Mouse (Mus musculus) erythroblast, embryonic 14.5 days (primary cell): ENCODE data around the gene Cpvl. TPM values are rescaled to one million over a fixed set of nuclear protein-coding genes. Genes with fewer than 3 reads are reported as not detected.

Source experiments
- H3K27me3 ChIP-seq: 2 replicates; pipeline ENCODE4 v1.6.1; 2012; ENCODE audit warnings: inconsistent platforms; ENCODE audit not compliant: control insufficient read depth
- H3K36me3 ChIP-seq: 2 replicates; pipeline ENCODE4 v1.6.1; 2012; ENCODE audit warnings: mild to moderate bottlenecking, inconsistent platforms; ENCODE audit not compliant: control insufficient read depth
- H3K4me1 ChIP-seq: 2 replicates; pipeline ENCODE4 v1.6.1; 2012; ENCODE audit warnings: inconsistent platforms; ENCODE audit not compliant: control insufficient read depth
- H3K4me3 ChIP-seq: replicated peaks from 2 replicates; pipeline ENCODE3; 2012; ENCODE audit warnings: moderate library complexity, mild to moderate bottlenecking, inconsistent platforms
- H3K9me3 ChIP-seq: 2 replicates; pipeline ENCODE4 v1.6.1; 2012; ENCODE audit warnings: low read length, inconsistent platforms, mixed read lengths; ENCODE audit not compliant: control insufficient read depth
- GATA1 ChIP-seq: IDR thresholded peaks from 2 replicates; pipeline ENCODE4 v1.6.1; 2012; ENCODE audit warnings: low read length, inconsistent platforms, mixed read lengths
- TAL1 ChIP-seq: IDR thresholded peaks from 3 replicates; pipeline ENCODE4 v1.6.1; 2012; ENCODE audit warnings: low read length, inconsistent platforms, mixed read lengths
- polyA plus RNA-seq: library from polyadenylated mRNA; stranded (reverse); fragments of >175 nt; gene quantifications from 2 replicates; pipeline ENCODE4 v1.2.3, GENCODE M21; 2012

The Cpvl gene
- polyA plus RNA-seq, 1 experiment, result not detected

- TF ChIP-seq GATA1 (no peak), TAL1 (no peak)
- H3K36me3 ChIP-seq, result no peaks in the 10 kb centered on the region
- peaks cover 2% of the 10 kb centered on the region; the same call in 1 of the 2 replicates for H3K4me1 ChIP-seq
- H3K27me3 ChIP-seq, result no peaks in the 10 kb centered on the region
- H3K9me3 ChIP-seq, result no peaks in the 10 kb centered on the region
- H3K4me3 ChIP-seq, result no peak overlapping the region
Measured at GRCm38 (mm10) chr6:53959826-53960225, 18.6 kb downstream of the Cpvl start.

GRCm38 (mm10) chr6:53958321-53958720, 20.1 kb downstream of the Cpvl start:
- TF ChIP-seq GATA1, result no peak
- TF ChIP-seq TAL1, result no peak
- peaks cover 2% of the 10 kb centered on the region; the same call in 1 of the 2 replicates for H3K4me1 ChIP-seq
- no peaks in the 10 kb centered on the region for H3K9me3 ChIP-seq
- H3K27me3 ChIP-seq, result no peaks in the 10 kb centered on the region
- no peaks in the 10 kb centered on the region for H3K36me3 ChIP-seq
- no peak overlapping the region for H3K4me3 ChIP-seq

- Histone ChIP-seq H3K36me3 (no peaks in the 10 kb centered on the region), H3K4me3 (no peak overlapping the region), H3K9me3 (no peaks in the 10 kb centered on the region), H3K27me3 (no peaks in the 10 kb centered on the region), H3K4me1 (no peaks in the 10 kb centered on the region)
- TF ChIP-seq GATA1 (no peak), TAL1 (no peak)
Measured at GRCm38 (mm10) chr6:53956513-53956912, 22.0 kb downstream of the Cpvl start.

- H3K4me1 ChIP-seq, result no peaks in the 10 kb centered on the region
- H3K27me3 ChIP-seq, result no peaks in the 10 kb centered on the region
- no peak for TF ChIP-seq GATA1
- TF ChIP-seq TAL1, result no peak
- H3K4me3 ChIP-seq, result no peak overlapping the region
- H3K36me3 ChIP-seq, result no peaks in the 10 kb centered on the region
- no peaks in the 10 kb centered on the region for H3K9me3 ChIP-seq
Measured at GRCm38 (mm10) chr6:53955846-53956245, 22.6 kb downstream of the Cpvl start.

GRCm38 (mm10) chr6:53955271-53955670, 23.2 kb downstream of the Cpvl start:
- Histone ChIP-seq H3K27me3 (no peaks in the 10 kb centered on the region), H3K9me3 (no peaks in the 10 kb centered on the region), H3K4me3 (no peak overlapping the region), H3K36me3 (no peaks in the 10 kb centered on the region), H3K4me1 (no peaks in the 10 kb centered on the region)
- TF ChIP-seq TAL1, result no peak
- TF ChIP-seq GATA1, result no peak

GRCm38 (mm10) chr6:53954106-53954505, 24.4 kb downstream of the Cpvl start:
- no peaks in the 10 kb centered on the region for H3K4me1 ChIP-seq
- H3K9me3 ChIP-seq, result no peaks in the 10 kb centered on the region
- no peaks in the 10 kb centered on the region for H3K36me3 ChIP-seq
- no peak for TF ChIP-seq GATA1
- TF ChIP-seq TAL1, result no peak
- no peak overlapping the region for H3K4me3 ChIP-seq
- no peaks in the 10 kb centered on the region for H3K27me3 ChIP-seq

GRCm38 (mm10) chr6:53953348-53953747, 25.1 kb downstream of the Cpvl start:
- Histone ChIP-seq H3K27me3 (no peaks in the 10 kb centered on the region), H3K4me1 (no peaks in the 10 kb centered on the region), H3K4me3 (no peak overlapping the region), H3K9me3 (no peaks in the 10 kb centered on the region), H3K36me3 (no peaks in the 10 kb centered on the region)
- TF ChIP-seq GATA1 (no peak), TAL1 (no peak)

- Histone ChIP-seq H3K36me3 (no peaks in the 10 kb centered on the region), H3K27me3 (no peaks in the 10 kb centered on the region), H3K4me1 (no peaks in the 10 kb centered on the region), H3K9me3 (no peaks in the 10 kb centered on the region), H3K4me3 (no peak overlapping the region)
- TF ChIP-seq TAL1, result no peak
- TF ChIP-seq GATA1, result no peak
Measured at GRCm38 (mm10) chr6:53951421-53951820, 27.1 kb downstream of the Cpvl start.

- H3K36me3 ChIP-seq, result no peaks in the 10 kb centered on the region
- H3K4me3 ChIP-seq, result no peak overlapping the region
- H3K4me1 ChIP-seq, result no peaks in the 10 kb centered on the region
- no peaks in the 10 kb centered on the region for H3K9me3 ChIP-seq
- H3K27me3 ChIP-seq, result no peaks in the 10 kb centered on the region
- TF ChIP-seq TAL1 (no peak), GATA1 (no peak)
Measured at GRCm38 (mm10) chr6:53950876-53951275, 27.6 kb downstream of the Cpvl start.

- Histone ChIP-seq H3K9me3 (no peaks in the 10 kb centered on the region), H3K4me1 (no peaks in the 10 kb centered on the region), H3K36me3 (no peaks in the 10 kb centered on the region), H3K27me3 (no peaks in the 10 kb centered on the region), H3K4me3 (no peak overlapping the region)
- TF ChIP-seq GATA1 (no peak), TAL1 (no peak)
Measured at GRCm38 (mm10) chr6:53948388-53949035, 30.0 kb downstream of the Cpvl start.
